Mouse (Mus musculus): ENCODE data around the gene Znrf1.

- TF ChIP-seq CTCF (IDR thresholded peaks at IDR 0.05; ENCODE audit: control insufficient read depth, insufficient read depth, low read length) (no peak), POLR2A (IDR thresholded peaks at IDR 0.05; ENCODE audit: borderline replicate concordance, control insufficient read depth, low read depth, low read length) (no peak)
Observed at GRCm38 (mm10) chr8:111572431-111572830, 36.5 kb downstream of the Znrf1 start.
